Comparison of ENCODE assay signal across 11 mouse cellular contexts in genomic region chr17:30200283-30200682, GRCm38 (mm10).
DNase-seq lines count a peak whose midpoint lies in the region; ATAC-seq lines count a peak whose summit lies in the region.
"Had no signal": no experiment of that assay in that cellular context is flagged by ENCODE, and none has a peak within 500 bp of the region (broad histone marks: within the 10 kb centered on the region; RNA-seq: fewer than 3 reads in every experiment).

No protein-coding gene starts in this region.

- H3K4me1 ChIP-seq in embryonic facial prominence, embryonic 11.5 days (ENCODE audit: control insufficient read depth, insufficient read depth, low read length): no peaks in the 10 kb centered on the region; the same call in 1 of the 2 replicates
- peaks cover 53% of the 10 kb centered on the region for H3K4me1 ChIP-seq in embryonic facial prominence, embryonic 10.5 days
- peaks cover 93% of the 10 kb centered on the region for H3K4me1 ChIP-seq in heart, embryonic 15.5 days (replicated peaks)

- ATAC-seq in embryonic facial prominence, embryonic 11.5 days (replicated peaks; ENCODE audit: insufficient number of reproducible peaks, low FRiP score, low TSS enrichment, low read depth): no peak
- ATAC-seq in heart, embryonic 15.5 days (replicated peaks; ENCODE audit: insufficient number of reproducible peaks, insufficient read depth, low FRiP score, low read depth): no peak

- no peaks in the 10 kb centered on the region for H3K36me3 ChIP-seq in embryonic facial prominence, embryonic 11.5 days (replicated peaks; ENCODE audit: control insufficient read depth, insufficient read depth, low read depth, low read length)
- peaks cover 40% of the 10 kb centered on the region for H3K36me3 ChIP-seq in embryonic facial prominence, embryonic 10.5 days (replicated peaks)
- H3K36me3 ChIP-seq in heart, embryonic 15.5 days: no peaks in the 10 kb centered on the region

- no peaks in the 10 kb centered on the region for H3K27me3 ChIP-seq in embryonic facial prominence, embryonic 11.5 days (ENCODE audit: control insufficient read depth, insufficient read depth, low read length)
- H3K27me3 ChIP-seq in embryonic facial prominence, embryonic 10.5 days (replicated peaks; ENCODE audit: low read depth, poor library complexity, severe bottlenecking): no peaks in the 10 kb centered on the region
- no peaks in the 10 kb centered on the region for H3K27me3 ChIP-seq in heart, embryonic 15.5 days
- H3K27me3 ChIP-seq: CH12.LX had no signal

- intact Hi-C loops in heart, postnatal 25 days (cut with DNase I): no loop called here

- 91% methylated on average over 4 of the region's 4 CpGs for WGBS in embryonic facial prominence, embryonic 11.5 days
- WGBS in embryonic facial prominence, embryonic 10.5 days: 91% methylated on average over 4 of the region's 4 CpGs
- 42% methylated on average over 4 of the region's 4 CpGs for WGBS in heart, embryonic 15.5 days

- H3K9me3 ChIP-seq in embryonic facial prominence, embryonic 11.5 days (replicated peaks; ENCODE audit: control insufficient read depth, low read length): no peaks in the 10 kb centered on the region
- H3K9me3 ChIP-seq in embryonic facial prominence, embryonic 10.5 days: no peaks in the 10 kb centered on the region
- no peaks in the 10 kb centered on the region for H3K9me3 ChIP-seq in heart, embryonic 15.5 days (replicated peaks)

- no peak overlapping the region; the same call in 1 of the 2 replicates for H3K27ac ChIP-seq in embryonic facial prominence, embryonic 11.5 days (replicated peaks; ENCODE audit: low read depth, low read length)
- H3K27ac ChIP-seq in embryonic facial prominence, embryonic 10.5 days (replicated peaks): no peak overlapping the region
- H3K27ac ChIP-seq in heart, embryonic 15.5 days: peak overlapping the region; percentile 78

- 0 out of 2 replicates have a peak overlapping the region, but pooled peaks have one; percentile 2 for H3K9ac ChIP-seq in embryonic facial prominence, embryonic 11.5 days (replicated peaks; ENCODE audit: low read length)
- H3K9ac ChIP-seq in heart, embryonic 15.5 days: no peak overlapping the region

- H3K4me3 ChIP-seq in embryonic facial prominence, embryonic 11.5 days (ENCODE audit: low read depth, low read length): no peak overlapping the region
- H3K4me3 ChIP-seq in embryonic facial prominence, embryonic 10.5 days: no peak overlapping the region
- no peak overlapping the region for H3K4me3 ChIP-seq in heart, embryonic 15.5 days
- H3K4me3 ChIP-seq: myocyte had no signal

- DNase-seq in embryonic facial prominence, embryonic 11.5 days (ENCODE audit: low spot score): no peak
- DNase-seq in embryonic facial prominence, embryonic 10.5 days (ENCODE audit: low spot score): no peak
- DNase-seq in heart, postnatal 25 days (ENCODE audit: low spot score): no peak
- peak; percentile 25 for DNase-seq in right cerebral cortex, postnatal 14 days
- no peak for DNase-seq in right cerebral cortex, postnatal 25 days
- DNase-seq in liver: no peak
- DNase-seq in B cell, adult 2 months: no peak
- DNase-seq: kidney, postnatal 4 days had no signal

- no peak overlapping the region for H3K4me2 ChIP-seq in embryonic facial prominence, embryonic 11.5 days (ENCODE audit: low read depth, low read length)
- H3K4me2 ChIP-seq in heart, embryonic 15.5 days: no peak overlapping the region
